Mouse (Mus musculus): ENCODE results near the gene Xrcc3. TPM values are rescaled to one million over a fixed set of nuclear protein-coding genes. Genes with fewer than 3 reads are reported as not detected.
A peak's percentile ranks its signal among the peaks of the same experiment; 100 is the strongest.

Gene Xrcc3
- total and polyA plus RNA-seq, 3 experiments = 11.8 to 16.3 (median 13.3) TPM

DNA sequence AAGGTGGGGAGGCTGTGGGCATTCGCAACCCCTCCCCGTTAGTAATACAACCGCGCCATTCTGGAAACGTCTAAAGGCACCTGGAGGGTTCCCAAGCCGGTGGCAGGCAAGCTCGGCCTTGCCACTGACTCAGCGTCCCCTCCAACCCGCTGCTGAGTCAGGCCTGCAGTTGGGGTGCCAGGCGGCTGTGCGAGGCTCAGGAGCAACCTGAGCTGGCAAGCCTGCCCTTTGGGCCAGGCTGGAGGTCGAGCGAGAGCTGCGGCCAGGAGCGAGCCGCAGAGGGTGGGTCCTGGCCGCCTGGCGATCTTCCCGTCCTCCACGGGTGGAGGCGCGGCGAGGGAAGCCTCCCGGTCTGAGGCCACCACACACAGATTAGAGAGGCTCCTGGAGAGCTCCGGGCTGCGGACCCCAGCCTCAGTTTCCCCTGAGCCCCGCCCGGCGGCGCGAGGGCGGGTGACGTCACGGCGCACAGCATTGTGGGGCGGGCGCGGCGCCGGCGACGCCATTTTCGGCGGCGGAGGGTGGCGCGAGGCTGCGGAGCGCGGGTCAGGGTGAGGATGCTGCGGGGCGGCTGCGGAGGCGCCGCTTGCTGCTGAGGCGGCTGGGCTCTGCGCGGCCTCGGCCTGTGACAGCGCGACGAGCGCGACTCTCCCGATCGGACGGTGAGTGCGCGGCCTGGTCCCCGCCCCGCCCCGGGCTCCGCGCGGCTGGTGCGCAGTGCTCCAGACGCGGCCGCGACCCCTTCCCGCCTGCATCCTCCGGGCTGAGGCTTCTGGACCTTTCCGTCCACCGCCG, 55.1 kb downstream of the Xrcc3 start, which contains the start of gene Klc1:
TSS of gene Klc1 (plus strand) at position 469 of the 795 bp plus-strand sequence.
- no peaks in the 10 kb centered on the region for H3K9me3 ChIP-seq (replicated peaks; ENCODE audit: low read length)
- peak within 1 kb of the TSS; percentile 22; the same call in 1 of the 2 replicates for H3K27ac ChIP-seq (ENCODE audit: insufficient read depth, low read depth)
- peaks cover 25% of the 10 kb centered on the region for H3K79me2 ChIP-seq (replicated peaks; ENCODE audit: control insufficient read depth, extremely low read depth, insufficient read depth, poor library complexity, severe bottlenecking)
- DNase-seq (ENCODE audit: extremely low read depth) = no peak
- peak within 1 kb of the TSS; percentile 83 to 94 (median 92) for H3K4me3 ChIP-seq (replicated peaks in 1 of 3; ENCODE audit: low read depth in 2 of 3, low read length in 2 of 3, poor library complexity in 1 of 3)
- dilution Hi-C loops (cut with MboI; ENCODE audit: extremely low pct_ligation_motif_present, extremely low pct_unique_long_range_greater_than_20kb, low sequenced_read_pairs) (no loop called here), in situ Hi-C loops (cut with MboI; ENCODE audit: low pct_ligation_motif_present, low pct_unique_long_range_greater_than_20kb, low sequenced_read_pairs) (no loop called here)
- no peak for TF ChIP-seq ZC3H11A (IDR thresholded peaks at IDR 0.05; ENCODE audit: low read depth, low read length)
- TF ChIP-seq CTCF (conservative IDR thresholded peaks at IDR 0.05 in 1 of 2, IDR thresholded peaks at IDR 0.05 in 1 of 2; ENCODE audit: low read depth in 2 of 2, low read length in 2 of 2) = no peak
- TF ChIP-seq USF1 (IDR thresholded peaks at IDR 0.05; ENCODE audit: low read depth, low read length) = no peak
- TF ChIP-seq RCOR1 (conservative IDR thresholded peaks at IDR 0.05; ENCODE audit: low read depth, low read length) = no peak
- TF ChIP-seq UBTF (IDR thresholded peaks at IDR 0.05; ENCODE audit: low read depth, low read length) = peak; percentile 6; the same call in 1 of the 2 replicates
- TF ChIP-seq RAD21 (IDR thresholded peaks at IDR 0.05; ENCODE audit: low read depth, low read length) = no peak
- no peak for TF ChIP-seq TBP (conservative IDR thresholded peaks at IDR 0.05; ENCODE audit: low read depth, low read length)
- TF ChIP-seq ZMIZ1 (IDR thresholded peaks at IDR 0.05; ENCODE audit: low read depth, low read length) = peak; percentile 73
- peak; percentile 53; the same call in 1 of the 2 replicates for TF ChIP-seq MXI1 (IDR thresholded peaks at IDR 0.05; ENCODE audit: low read depth, low read length)
- no peak for TF ChIP-seq ELF1 (IDR thresholded peaks at IDR 0.05; ENCODE audit: low read depth, low read length)
- peak; percentile 86 for TF ChIP-seq POLR2A (IDR thresholded peaks at IDR 0.05; ENCODE audit: low read depth, low read length)
- no peak; the same call in none of the 2 replicates for TF ChIP-seq NELFE (IDR thresholded peaks at IDR 0.05; ENCODE audit: low read depth, low read length)
- TF ChIP-seq E2F4 (IDR thresholded peaks at IDR 0.05; ENCODE audit: insufficient replicate concordance, low read depth, low read length) = no peak
- TF ChIP-seq KAT2A (IDR thresholded peaks at IDR 0.05; ENCODE audit: insufficient replicate concordance, low read length) = 0 out of 2 replicates have a peak, but pooled peaks have one; percentile 33
- TF ChIP-seq PAX5 (IDR thresholded peaks at IDR 0.05; ENCODE audit: low read length) = no peak
- no peak for TF ChIP-seq MYC (IDR thresholded peaks at IDR 0.05; ENCODE audit: low read depth, low read length)
- TF ChIP-seq MAX (IDR thresholded peaks at IDR 0.05; ENCODE audit: low read length) = no peak
- TF ChIP-seq MEF2A (IDR thresholded peaks at IDR 0.05; ENCODE audit: borderline replicate concordance, low read depth, low read length) = no peak
- no peak for TF ChIP-seq CHD2 (IDR thresholded peaks at IDR 0.05; ENCODE audit: low read length)
- TF ChIP-seq HCFC1 (IDR thresholded peaks at IDR 0.05; ENCODE audit: low read depth, low read length) = peak; percentile 66
- TF ChIP-seq TCF12 (IDR thresholded peaks at IDR 0.05; ENCODE audit: low read depth, low read length) = peak; percentile 63
- TF ChIP-seq ETS1 (conservative IDR thresholded peaks at IDR 0.05; ENCODE audit: low read depth, low read length) = no peak
- no peak for TF ChIP-seq ZKSCAN1 (IDR thresholded peaks at IDR 0.05; ENCODE audit: borderline replicate concordance, low read depth, low read length)
- no peak for TF ChIP-seq GABPA (IDR thresholded peaks at IDR 0.05; ENCODE audit: insufficient replicate concordance, low read depth, low read length)
- TF ChIP-seq BHLHE40 (IDR thresholded peaks at IDR 0.05; ENCODE audit: low read depth, low read length) = no peak
- no peak for TF ChIP-seq USF2 (conservative IDR thresholded peaks at IDR 0.05; ENCODE audit: low read depth, low read length)
- TF ChIP-seq NRF1 (IDR thresholded peaks at IDR 0.05; ENCODE audit: low read depth, low read length) = peak; percentile 50
- no peak; the same call in 1 of the 2 replicates for TF ChIP-seq SMC3 (IDR thresholded peaks at IDR 0.05; ENCODE audit: low read depth, low read length)
- TF ChIP-seq POLR2AphosphoS2 (IDR thresholded peaks at IDR 0.05; ENCODE audit: low read depth, low read length) = no peak
- TF ChIP-seq IRF4 (IDR thresholded peaks at IDR 0.05; ENCODE audit: low read depth, low read length) = no peak
- TF ChIP-seq MAZ (IDR thresholded peaks at IDR 0.05; ENCODE audit: low read depth, low read length) = peak; percentile 42; the same call in 1 of the 2 replicates
- TF ChIP-seq SIN3A (IDR thresholded peaks at IDR 0.05; ENCODE audit: low read length) = 0 out of 2 replicates have a peak, but pooled peaks have one; percentile 63
- TF ChIP-seq JUN (IDR thresholded peaks at IDR 0.05; ENCODE audit: insufficient read depth, low read depth, low read length) = no peak
- no peak for TF ChIP-seq CHD1 (IDR thresholded peaks at IDR 0.05; ENCODE audit: low read depth, low read length)
- no peak for TF ChIP-seq JUND (conservative IDR thresholded peaks at IDR 0.05; ENCODE audit: low read depth, low read length)
- TF ChIP-seq MAFK (IDR thresholded peaks at IDR 0.05; ENCODE audit: insufficient replicate concordance, low read length) = no peak
- TF ChIP-seq EP300 (IDR thresholded peaks at IDR 0.05; ENCODE audit: low read length) = no peak
- TF ChIP-seq ZNF384 (IDR thresholded peaks at IDR 0.05; ENCODE audit: low read depth, low read length) = no peak
- H3K9ac ChIP-seq (ENCODE audit: insufficient read depth, low read depth) = peak within 1 kb of the TSS; percentile 75
- H3K36me3 ChIP-seq (replicated peaks in 1 of 2; ENCODE audit: control insufficient read depth in 1 of 2, insufficient read depth in 1 of 2, low read length in 1 of 2) = peaks cover 9 to 22% of the 10 kb centered on the region in 2 experiments
- peaks cover 18 to 41% of the 10 kb centered on the region in 2 experiments for H3K4me1 ChIP-seq (ENCODE audit: control insufficient read depth in 1 of 2, insufficient read depth in 2 of 2)
- peak within 1 kb of the TSS; percentile 73 for H3K4me2 ChIP-seq (ENCODE audit: insufficient read depth, low read depth, poor library complexity, severe bottlenecking)
- H3K27me3 ChIP-seq (replicated peaks) = peaks cover 18% of the 10 kb centered on the region

All from CH12.LX (cell line).